Mouse (Mus musculus): ENCODE results near the gene Nxf1. TPM values are rescaled to one million over a fixed set of nuclear protein-coding genes. Genes with fewer than 3 reads are reported as not detected.

Gene Nxf1
- polyA plus RNA-seq, 1 experiment from 2014 or later: 146 TPM

- peak within 1 kb of the TSS; percentile 74 for H3K9ac ChIP-seq (ENCODE audit: low read depth, low read length)
- peak within 1 kb of the TSS; percentile 99 for H3K4me3 ChIP-seq (ENCODE audit: low read depth, low read length)
- H3K4me2 ChIP-seq (ENCODE audit: low read length): peak within 1 kb of the TSS; percentile 100
- peak within 1 kb of the TSS; percentile 97 for H3K27ac ChIP-seq (ENCODE audit: low read length)
- WGBS: under 1% methylated on average over 75 of the region's 83 CpGs
- peaks cover 6% of the 10 kb centered on the region for H3K36me3 ChIP-seq (ENCODE audit: control insufficient read depth, insufficient read depth, low read length)
- ATAC-seq: peak; percentile 96
- no peaks in the 10 kb centered on the region for H3K27me3 ChIP-seq (ENCODE audit: control insufficient read depth, insufficient read depth, low read depth, low read length)
- H3K9me3 ChIP-seq (replicated peaks; ENCODE audit: control insufficient read depth, low read length, poor library complexity, severe bottlenecking): no peaks in the 10 kb centered on the region
- peaks cover 50% of the 10 kb centered on the region for H3K4me1 ChIP-seq (ENCODE audit: control insufficient read depth, insufficient read depth, low read length)
These were observed 62.9 kb downstream of the Nxf1 start, which contains the start of gene Hnrnpul2 for GRCm38 (mm10) chr19:8819596-8820423. TSS of gene Hnrnpul2 (plus strand) at chr19:8820010.

Small RNA genes lying within 50 kb of the gene (microRNA-seq; reads per million reads assigned to microRNA genes)
- gene Mir6992: not detected

Other genes with a start within 250 kb of the Nxf1 start
- 11.7 and 13.6 TPM in 2 replicates for gene Slc22a8, start 165.8 kb upstream of the Nxf1 start, polyA plus RNA-seq (2015; fragmentation: Nextera tagmentation; extraction: Ambion mirVana)
- gene Slc22a6, start 139.0 kb upstream of the Nxf1 start, polyA plus RNA-seq (2015; fragmentation: Nextera tagmentation; extraction: Ambion mirVana): 9.2 and 10.0 TPM in 2 replicates
- gene Chrm1, start 93.3 kb upstream of the Nxf1 start, polyA plus RNA-seq (2015; fragmentation: Nextera tagmentation; extraction: Ambion mirVana): 0.53 and 0.65 TPM in 2 replicates
- 176 and 182 TPM in 2 replicates for gene Slc3a2, start 33.7 kb upstream of the Nxf1 start, polyA plus RNA-seq (2015; fragmentation: Nextera tagmentation; extraction: Ambion mirVana)
- gene Wdr74, start 21.2 kb upstream of the Nxf1 start, polyA plus RNA-seq (2015; fragmentation: Nextera tagmentation; extraction: Ambion mirVana): 93.1 and 95.9 TPM in 2 replicates
- gene 1700092M07Rik, start 16.4 kb upstream of the Nxf1 start, polyA plus RNA-seq (2015; fragmentation: Nextera tagmentation; extraction: Ambion mirVana): 1.2 and 1.8 TPM in 2 replicates
- gene Stx5a, start 15.7 kb upstream of the Nxf1 start, polyA plus RNA-seq (2015; fragmentation: Nextera tagmentation; extraction: Ambion mirVana): 122 and 123 TPM in 2 replicates
- gene Tmem223, start 13.9 kb downstream of the Nxf1 start, polyA plus RNA-seq (2015; fragmentation: Nextera tagmentation; extraction: Ambion mirVana): 195 and 202 TPM in 2 replicates
- gene Tmem179b, start 17.4 kb downstream of the Nxf1 start, polyA plus RNA-seq (2015; fragmentation: Nextera tagmentation; extraction: Ambion mirVana): 26.4 and 26.6 TPM in 2 replicates
- gene Taf6l, start 29.3 kb downstream of the Nxf1 start, polyA plus RNA-seq (2015; fragmentation: Nextera tagmentation; extraction: Ambion mirVana): 30.7 and 32.9 TPM in 2 replicates
- gene Polr2g, start 41.5 kb downstream of the Nxf1 start, polyA plus RNA-seq (2015; fragmentation: Nextera tagmentation; extraction: Ambion mirVana): 136 and 140 TPM in 2 replicates
- gene Zbtb3, start 45.5 kb downstream of the Nxf1 start, polyA plus RNA-seq (2015; fragmentation: Nextera tagmentation; extraction: Ambion mirVana): 7.6 and 8.9 TPM in 2 replicates
- 55.0 and 61.6 TPM in 2 replicates for gene Ttc9c, start 62.3 kb downstream of the Nxf1 start, polyA plus RNA-seq (2015; fragmentation: Nextera tagmentation; extraction: Ambion mirVana)
- gene Hnrnpul2, start 62.9 kb downstream of the Nxf1 start, polyA plus RNA-seq (2015; fragmentation: Nextera tagmentation; extraction: Ambion mirVana): 5.3 and 6.2 TPM in 2 replicates
- gene AC129217.1, start 72.7 kb downstream of the Nxf1 start, polyA plus RNA-seq (2015; fragmentation: Nextera tagmentation; extraction: Ambion mirVana): not detected in 2 replicates
- 101 and 105 TPM in 2 replicates for gene Bscl2, start 80.4 kb downstream of the Nxf1 start, polyA plus RNA-seq (2015; fragmentation: Nextera tagmentation; extraction: Ambion mirVana)
- gene Gng3, start 82.1 kb downstream of the Nxf1 start, polyA plus RNA-seq (2015; fragmentation: Nextera tagmentation; extraction: Ambion mirVana): 477 and 539 TPM in 2 replicates
- gene Lrrn4cl, start 93.7 kb downstream of the Nxf1 start, polyA plus RNA-seq (2015; fragmentation: Nextera tagmentation; extraction: Ambion mirVana): 0.62 and 0.92 TPM in 2 replicates
- 130 and 142 TPM in 2 replicates for gene Ubxn1, start 114.4 kb downstream of the Nxf1 start, polyA plus RNA-seq (2015; fragmentation: Nextera tagmentation; extraction: Ambion mirVana)
- 54.5 and 59.8 TPM in 2 replicates for gene Uqcc3, start 123.8 kb downstream of the Nxf1 start, polyA plus RNA-seq (2015; fragmentation: Nextera tagmentation; extraction: Ambion mirVana)
- 30.5 and 31.7 TPM in 2 replicates for gene Lbhd1, start 126.7 kb downstream of the Nxf1 start, polyA plus RNA-seq (2015; fragmentation: Nextera tagmentation; extraction: Ambion mirVana)
- not detected in 2 replicates for gene Gm49403, start 126.9 kb downstream of the Nxf1 start, polyA plus RNA-seq (2015; fragmentation: Nextera tagmentation; extraction: Ambion mirVana)
- 35.4 and 39.2 TPM in 2 replicates for gene 1810009A15Rik, start 131.8 kb downstream of the Nxf1 start, polyA plus RNA-seq (2015; fragmentation: Nextera tagmentation; extraction: Ambion mirVana)
- gene Gm49416, start 131.9 kb downstream of the Nxf1 start, polyA plus RNA-seq (2015; fragmentation: Nextera tagmentation; extraction: Ambion mirVana): 0.43 TPM in 1 of 2 replicates, not detected in the other
- 29.2 and 30.9 TPM in 2 replicates for gene Ints5, start 135.9 kb downstream of the Nxf1 start, polyA plus RNA-seq (2015; fragmentation: Nextera tagmentation; extraction: Ambion mirVana)
- 76.8 and 84.0 TPM in 2 replicates for gene Ganab, start 141.0 kb downstream of the Nxf1 start, polyA plus RNA-seq (2015; fragmentation: Nextera tagmentation; extraction: Ambion mirVana)
- 87.8 and 95.7 TPM in 2 replicates for gene B3gat3, start 163.3 kb downstream of the Nxf1 start, polyA plus RNA-seq (2015; fragmentation: Nextera tagmentation; extraction: Ambion mirVana)
- 1.4 and 2.2 TPM in 2 replicates for gene Rom1, start 172.3 kb downstream of the Nxf1 start, polyA plus RNA-seq (2015; fragmentation: Nextera tagmentation; extraction: Ambion mirVana)
- gene Eml3, start 172.5 kb downstream of the Nxf1 start, polyA plus RNA-seq (2015; fragmentation: Nextera tagmentation; extraction: Ambion mirVana): 8.6 and 9.1 TPM in 2 replicates
- gene Mta2, start 184.8 kb downstream of the Nxf1 start, polyA plus RNA-seq (2015; fragmentation: Nextera tagmentation; extraction: Ambion mirVana): 108 and 121 TPM in 2 replicates
- gene Tut1, start 196.8 kb downstream of the Nxf1 start, polyA plus RNA-seq (2015; fragmentation: Nextera tagmentation; extraction: Ambion mirVana): 25.6 and 26.2 TPM in 2 replicates
- 283 and 293 TPM in 2 replicates for gene Eef1g, start 210.0 kb downstream of the Nxf1 start, polyA plus RNA-seq (2015; fragmentation: Nextera tagmentation; extraction: Ambion mirVana)
- 2.7 and 3.2 TPM in 2 replicates for gene Ahnak, start 232.2 kb downstream of the Nxf1 start, polyA plus RNA-seq (2015; fragmentation: Nextera tagmentation; extraction: Ambion mirVana)